Mouse (Mus musculus) MEL (cell line): ENCODE data around the gene Brox. TPM values are rescaled to one million over a fixed set of nuclear protein-coding genes. Genes with fewer than 3 reads are reported as not detected.

Experiments used
- DNase-seq: peaks from one replicate; pipeline ENCODE4 v3.0.0; 2011; ENCODE audit warnings: low read depth, low spot score
- H3K27ac ChIP-seq: 2 replicates; pipeline ENCODE4 v1.5.1; 2012; ENCODE audit warnings: low read depth, mild to moderate bottlenecking, control low read depth, low read length, moderate library complexity; ENCODE audit not compliant: control insufficient read depth
- H3K27me3 ChIP-seq, 2 experiments: fragments of 150-350 bp in 1 of 2; sonication (generic) in 1 of 2; 2 replicates each; pipeline ENCODE4 v1.6.1; 2012; ENCODE audit warnings: low read length in 2 of 2, mild to moderate bottlenecking in 2 of 2, improper control_type of control experiment in 1 of 2, moderate library complexity in 1 of 2; ENCODE audit not compliant: insufficient read depth in 2 of 2, control insufficient read depth in 1 of 2
- H3K36me3 ChIP-seq, 2 experiments: 2 replicates each; pipeline ENCODE4 v1.6.1; 2012 to 2014; ENCODE audit warnings: low read length in 2 of 2, improper control_type of control experiment in 1 of 2, inconsistent platforms in 1 of 2, mild to moderate bottlenecking in 1 of 2; ENCODE audit not compliant: insufficient read depth in 2 of 2, control insufficient read depth in 1 of 2
- H3K4me1 ChIP-seq, 2 experiments: fragments of 150-350 bp in 1 of 2; sonication (generic) in 1 of 2; 2 replicates each; pipeline ENCODE4 v1.6.1; 2012; ENCODE audit warnings: low read length in 2 of 2, improper control_type of control experiment in 1 of 2, mild to moderate bottlenecking in 1 of 2; ENCODE audit not compliant: insufficient read depth in 2 of 2, control insufficient read depth in 1 of 2
- H3K4me3 ChIP-seq, 2 experiments: fragments of 150-350 bp in 1 of 2; sonication (generic) in 1 of 2; 2 replicates each; pipeline ENCODE4 v1.5.1; 2012; ENCODE audit warnings: low read depth in 2 of 2, low read length in 2 of 2, mild to moderate bottlenecking in 2 of 2, moderate library complexity in 2 of 2, control low read depth in 1 of 2, improper control_type of control experiment in 1 of 2; ENCODE audit not compliant: control insufficient read depth in 1 of 2, insufficient read depth in 1 of 2
- H3K79me2 ChIP-seq: 2 replicates; pipeline ENCODE4 v1.6.1; 2012; ENCODE audit warnings: mild to moderate bottlenecking, low read length, moderate library complexity; ENCODE audit not compliant: control insufficient read depth, poor library complexity, insufficient read depth
- H3K9ac ChIP-seq: 2 replicates; pipeline ENCODE4 v1.6.1; 2012; ENCODE audit warnings: low read depth, mild to moderate bottlenecking, control low read depth, low read length, moderate library complexity; ENCODE audit not compliant: control insufficient read depth, poor library complexity, severe bottlenecking
- H3K9me3 ChIP-seq: fragments of 150-350 bp; sonication (generic); replicated peaks from 2 replicates; pipeline ENCODE4 v1.6.1; 2012; ENCODE audit warnings: mild to moderate bottlenecking, low read length, improper control_type of control experiment, moderate library complexity; ENCODE audit not compliant: insufficient read depth
- EP300 ChIP-seq, 2 experiments: IDR thresholded peaks; 2 replicates each; pipeline ENCODE4 v1.6.1; 2011; ENCODE audit warnings: improper control_type of control experiment in 2 of 2, low read length in 2 of 2, low read depth in 1 of 2, mild to moderate bottlenecking in 1 of 2
- GATA1 ChIP-seq: IDR thresholded peaks from 2 replicates; pipeline ENCODE4 v1.6.1; 2011; ENCODE audit warnings: low read depth, low read length, improper control_type of control experiment
- TCF12 ChIP-seq: IDR thresholded peaks from 2 replicates; pipeline ENCODE4 v1.6.1; 2014; ENCODE audit warnings: low read depth, mild to moderate bottlenecking, inconsistent platforms, low read length, improper control_type of control experiment, moderate library complexity
- ZNF384 ChIP-seq: IDR thresholded peaks from 2 replicates; pipeline ENCODE4 v1.6.1; 2012; ENCODE audit warnings: low read depth, mild to moderate bottlenecking, inconsistent platforms, low read length, improper control_type of control experiment
- polyA plus RNA-seq, 2 experiments: library from polyadenylated mRNA; stranded (reverse) in 1 of 2; unstranded in 1 of 2; fragments of >175 nt in 1 of 2; fragments of >200 nt in 1 of 2; gene quantifications; 2 replicates each; pipeline versions ENCODE4 v1.2.1 to v1.2.4; 2012; ENCODE audit warnings: low replicate concordance in 2 of 2, low read depth in 1 of 2; ENCODE audit not compliant: insufficient read length in 2 of 2, insufficient read depth in 1 of 2, missing spikeins in 1 of 2
- total RNA-seq: library from RNA; depleted of rRNA; stranded (reverse); fragments of 300-350 nt; gene quantifications from 2 replicates; pipeline ENCODE4 v1.2.3, GENCODE M21; 2012; rRNA removed

Gene Brox
- total and polyA plus RNA-seq, 3 experiments: 25.4 to 145 (median 28.4) TPM

DNA sequence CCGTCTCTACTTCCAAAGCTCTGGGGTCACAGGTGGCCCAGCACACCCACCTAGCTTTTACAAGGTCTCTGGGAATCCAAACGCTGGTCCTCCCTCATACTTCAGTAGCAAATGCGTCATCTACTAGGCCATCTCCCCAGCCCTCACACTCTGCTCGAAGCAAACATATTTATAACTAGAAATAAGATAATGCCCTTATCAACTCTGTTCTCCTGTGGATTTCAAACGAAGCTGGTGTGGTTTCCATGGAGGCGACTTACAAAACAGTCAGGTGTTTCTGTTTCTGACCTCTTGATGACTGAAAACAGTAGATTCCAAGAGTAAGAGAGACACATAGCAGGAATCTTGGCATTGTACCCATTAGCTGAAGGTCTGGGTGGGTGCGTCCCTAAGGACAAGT, 69.6 kb downstream of the Brox start:
- Histone ChIP-seq H3K36me3 (peaks cover 0 to 2% of the 10 kb centered on the region in 2 experiments; a peak in 1 of 4 replicates), H3K27me3 (no peaks in the 10 kb centered on the region), H3K79me2 (no peaks in the 10 kb centered on the region), H3K27ac (no peak overlapping the region), H3K9me3 (no peaks in the 10 kb centered on the region), H3K9ac (no peak overlapping the region), H3K4me1 (peaks cover 0 to 2% of the 10 kb centered on the region in 2 experiments; a peak in 1 of 4 replicates), H3K4me3 (no peak overlapping the region)
- DNase-seq: peak; percentile 36
- TF ChIP-seq GATA1 (0 out of 2 replicates have a peak, but pooled peaks have one; percentile 24), TCF12 (no peak), ZNF384 (peak; percentile 92), EP300 (IDR thresholded peaks at IDR 0.05; ENCODE audit: low read depth in 1 of 2, low read length in 2 of 2) (peak in 1 of 2 experiments; percentile 25; a peak in 1 of 4 replicates)

Other genes with a start within 250 kb of the Brox start
- 5.9 and 6.3 TPM in 2 replicates for gene Disp1, start 75.7 kb downstream of the Brox start, total RNA-seq
- 1 to 10 TPM in 1 of 2 experiments, not detected in 1; 9.9 TPM for gene Disp1, start 75.7 kb downstream of the Brox start, polyA plus RNA-seq
- 17.7 and 21.5 TPM in 2 replicates for gene Aida, start 679 bp downstream of the Brox start, total RNA-seq
- gene Aida, start 679 bp downstream of the Brox start, polyA plus RNA-seq: 10 to 100 TPM in 1 of 2 experiments, not detected in 1; 36.0 TPM
- 46.9 and 47.6 TPM in 2 replicates for gene Mia3, start 72.3 kb upstream of the Brox start, total RNA-seq
- 10 to 100 TPM in 1 of 2 experiments, not detected in 1; 50.1 TPM for gene Mia3, start 72.3 kb upstream of the Brox start, polyA plus RNA-seq
- 15.5 and 21.5 TPM in 2 replicates for gene Taf1a, start 91.7 kb upstream of the Brox start, total RNA-seq
- 10 to 100 TPM in 1 of 2 experiments, not detected in 1; 23.8 TPM for gene Taf1a, start 91.7 kb upstream of the Brox start, polyA plus RNA-seq
- 0.08 TPM in 1 of 2 replicates, not detected in the other for gene Hhipl2, start 120.9 kb upstream of the Brox start, total RNA-seq
- under 1 TPM in 1 of 2 experiments, not detected in 1; 0.63 TPM for gene Hhipl2, start 120.9 kb upstream of the Brox start, polyA plus RNA-seq